Mouse (Mus musculus): Measurements from ENCODE around the gene Gm21976. TPM values are rescaled to one million over a fixed set of nuclear protein-coding genes. Genes with fewer than 3 reads are reported as not detected.

Gm21976 gene
- polyA plus RNA-seq, 1 experiment, result not detected

DNA sequence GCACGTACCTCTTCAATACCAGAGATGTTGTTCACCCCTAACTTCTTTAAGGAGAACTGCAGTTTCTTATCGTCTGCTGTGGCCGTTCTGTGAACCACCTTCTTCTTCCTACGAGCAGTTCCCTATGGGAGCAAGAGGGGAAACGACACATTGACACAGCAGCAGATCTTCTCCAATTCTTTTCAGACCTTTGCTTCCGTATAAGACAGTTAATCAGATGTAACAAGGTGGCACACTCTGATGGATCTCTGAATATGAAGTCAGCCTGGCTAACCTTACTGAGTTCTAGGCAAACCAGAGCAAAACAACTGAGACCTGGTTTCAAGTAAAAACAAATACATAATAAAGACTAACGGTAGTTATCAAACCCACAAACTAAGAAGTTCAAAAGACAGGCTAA lies 33.9 kb downstream of the Gm21976 start:
- Histone ChIP-seq H3K27ac (ENCODE audit: insufficient read depth, low read depth, low read length) (no peak overlapping the region), H3K4me1 (ENCODE audit: control insufficient read depth, insufficient read depth, insufficient read length, low read length) (peaks cover 3% of the 10 kb centered on the region; the same call in 1 of the 2 replicates), H3K4me3 (ENCODE audit: low read depth, low read length) (no peak overlapping the region), H3K36me3 (ENCODE audit: control insufficient read depth, insufficient read depth, low read length) (peaks cover 44% of the 10 kb centered on the region), H3K27me3 (ENCODE audit: control insufficient read depth, insufficient read depth, low read length) (no peaks in the 10 kb centered on the region)
- no peak for TF ChIP-seq POLR2A (IDR thresholded peaks at IDR 0.05; ENCODE audit: low read depth, low read length)
- TF ChIP-seq CTCF (IDR thresholded peaks at IDR 0.05; ENCODE audit: extremely low read depth, insufficient read length, insufficient replicate concordance, low read depth, low read length), result no peak
- WGBS, result 57% methylated on average over 7 of the region's 7 CpGs

GRCm38 (mm10) chr13:98315124-98315523 lies 35.4 kb downstream of the Gm21976 start:
- Histone ChIP-seq H3K4me3 (ENCODE audit: low read depth, low read length) (no peak overlapping the region), H3K4me1 (ENCODE audit: control insufficient read depth, insufficient read depth, insufficient read length, low read length) (peaks cover 3% of the 10 kb centered on the region; the same call in 1 of the 2 replicates), H3K27me3 (ENCODE audit: control insufficient read depth, insufficient read depth, low read length) (no peaks in the 10 kb centered on the region), H3K36me3 (ENCODE audit: control insufficient read depth, insufficient read depth, low read length) (peaks cover 34% of the 10 kb centered on the region), H3K27ac (ENCODE audit: insufficient read depth, low read depth, low read length) (no peak overlapping the region)
- no peak for TF ChIP-seq CTCF (IDR thresholded peaks at IDR 0.05; ENCODE audit: extremely low read depth, insufficient read length, insufficient replicate concordance, low read depth, low read length)
- no peak for TF ChIP-seq POLR2A (IDR thresholded peaks at IDR 0.05; ENCODE audit: low read depth, low read length)
- 25% methylated on average over 4 of the region's 4 CpGs for WGBS

DNA sequence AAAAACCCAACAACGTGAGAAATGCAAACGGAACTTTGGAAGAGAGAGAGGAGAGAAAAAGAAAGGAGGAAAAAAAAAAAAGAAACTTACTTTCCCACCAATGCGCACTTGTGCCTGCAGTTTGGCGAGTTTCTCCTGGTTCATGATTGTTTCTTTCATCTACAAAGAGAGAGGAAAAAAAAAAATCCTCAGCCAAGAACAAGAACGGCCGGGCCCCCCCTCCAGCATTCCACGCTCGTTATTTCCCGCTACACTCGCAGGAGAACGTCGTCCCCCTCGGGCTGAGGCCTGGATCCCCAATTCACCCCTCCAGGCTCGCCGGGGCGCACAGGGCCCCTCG lies 36.4 kb downstream of the Gm21976 start:
- WGBS, result 1% methylated on average over 16 of the region's 17 CpGs
- H3K4me1 ChIP-seq (ENCODE audit: control insufficient read depth, insufficient read depth, insufficient read length, low read length), result peaks cover 3% of the 10 kb centered on the region; the same call in 1 of the 2 replicates

GRCm38 (mm10) chr13:98316480-98317245 lies 37.0 kb downstream of the Gm21976 start, which contains the start of gene Btf3:
TSS of gene Btf3 (minus strand) at chr13:98317006.
- Histone ChIP-seq H3K27ac (ENCODE audit: insufficient read depth, low read depth, low read length) (peak within 1 kb of the TSS; percentile 57), H3K27me3 (ENCODE audit: control insufficient read depth, insufficient read depth, low read length) (no peaks in the 10 kb centered on the region), H3K36me3 (ENCODE audit: control insufficient read depth, insufficient read depth, low read length) (peaks cover 19% of the 10 kb centered on the region), H3K4me3 (ENCODE audit: low read depth, low read length) (peak within 1 kb of the TSS; percentile 74), H3K4me1 (ENCODE audit: control insufficient read depth, insufficient read depth, insufficient read length, low read length) (peaks cover 3% of the 10 kb centered on the region; the same call in 1 of the 2 replicates)
- peak; percentile 88; the same call in 1 of the 2 replicates for TF ChIP-seq POLR2A (IDR thresholded peaks at IDR 0.05; ENCODE audit: low read depth, low read length)
- TF ChIP-seq CTCF (IDR thresholded peaks at IDR 0.05; ENCODE audit: extremely low read depth, insufficient read length, insufficient replicate concordance, low read depth, low read length), result 0 out of 2 replicates have a peak, but pooled peaks have one; percentile 3
- under 1% methylated on average over 89 of the region's 90 CpGs for WGBS

More for the DNA sequence above, 36.4 kb downstream of the Gm21976 start:
- no peaks in the 10 kb centered on the region for H3K27me3 ChIP-seq (ENCODE audit: control insufficient read depth, insufficient read depth, low read length)
- no peak overlapping the region for H3K27ac ChIP-seq (ENCODE audit: insufficient read depth, low read depth, low read length)
- TF ChIP-seq POLR2A (IDR thresholded peaks at IDR 0.05; ENCODE audit: low read depth, low read length) (no peak), CTCF (IDR thresholded peaks at IDR 0.05; ENCODE audit: extremely low read depth, insufficient read length, insufficient replicate concordance, low read depth, low read length) (no peak)
- H3K4me3 ChIP-seq (ENCODE audit: low read depth, low read length), result peak overlapping the region; percentile 74
- H3K36me3 ChIP-seq (ENCODE audit: control insufficient read depth, insufficient read depth, low read length), result peaks cover 24% of the 10 kb centered on the region

- Histone ChIP-seq H3K4me1 (ENCODE audit: control insufficient read depth, insufficient read depth, insufficient read length, low read length) (no peaks in the 10 kb centered on the region), H3K36me3 (ENCODE audit: control insufficient read depth, insufficient read depth, low read length) (peaks cover 14% of the 10 kb centered on the region), H3K27ac (ENCODE audit: insufficient read depth, low read depth, low read length) (peak overlapping the region; percentile 57), H3K4me3 (ENCODE audit: low read depth, low read length) (peak overlapping the region; percentile 74), H3K27me3 (ENCODE audit: control insufficient read depth, insufficient read depth, low read length) (no peaks in the 10 kb centered on the region)
- no peak for TF ChIP-seq CTCF (IDR thresholded peaks at IDR 0.05; ENCODE audit: extremely low read depth, insufficient read length, insufficient replicate concordance, low read depth, low read length)
- no peak for TF ChIP-seq POLR2A (IDR thresholded peaks at IDR 0.05; ENCODE audit: low read depth, low read length)
- WGBS, result under 1% methylated on average over 16 of the region's 16 CpGs
Observed at GRCm38 (mm10) chr13:98317246-98317677, 37.6 kb downstream of the Gm21976 start.

GRCm38 (mm10) chr13:98317911-98318310 lies 38.2 kb downstream of the Gm21976 start:
- 84% methylated on average over 6 of the region's 6 CpGs for WGBS
- H3K36me3 ChIP-seq (ENCODE audit: control insufficient read depth, insufficient read depth, low read length), result peaks cover 9% of the 10 kb centered on the region
- H3K4me1 ChIP-seq (ENCODE audit: control insufficient read depth, insufficient read depth, insufficient read length, low read length), result no peaks in the 10 kb centered on the region
- TF ChIP-seq POLR2A (IDR thresholded peaks at IDR 0.05; ENCODE audit: low read depth, low read length) (no peak), CTCF (IDR thresholded peaks at IDR 0.05; ENCODE audit: extremely low read depth, insufficient read length, insufficient replicate concordance, low read depth, low read length) (no peak)
- H3K27ac ChIP-seq (ENCODE audit: insufficient read depth, low read depth, low read length), result no peak overlapping the region
- H3K27me3 ChIP-seq (ENCODE audit: control insufficient read depth, insufficient read depth, low read length), result no peaks in the 10 kb centered on the region
- no peak overlapping the region for H3K4me3 ChIP-seq (ENCODE audit: low read depth, low read length)

DNA sequence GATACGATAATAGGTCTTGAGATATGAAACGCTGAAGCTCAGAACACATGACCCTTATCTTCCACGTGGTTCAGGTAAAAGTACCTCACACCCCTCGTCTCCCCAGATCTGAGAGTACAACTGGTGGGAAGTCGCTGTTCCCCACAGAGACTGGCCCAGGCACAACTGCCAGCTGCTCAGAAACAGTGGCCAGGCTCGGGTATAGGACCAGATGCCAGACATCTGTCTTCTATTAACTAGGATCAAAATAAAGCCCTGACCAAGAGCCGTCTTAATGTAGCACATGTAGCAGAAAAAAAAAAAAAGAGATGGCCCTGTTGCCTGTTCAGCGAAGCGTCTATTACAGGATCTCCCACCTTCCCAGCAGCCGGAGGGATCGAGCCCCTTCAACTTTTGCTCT lies 45.3 kb downstream of the Gm21976 start:
- Histone ChIP-seq H3K4me3 (ENCODE audit: low read depth, low read length) (no peak overlapping the region), H3K27ac (ENCODE audit: insufficient read depth, low read depth, low read length) (no peak overlapping the region), H3K4me1 (ENCODE audit: control insufficient read depth, insufficient read depth, insufficient read length, low read length) (no peaks in the 10 kb centered on the region), H3K36me3 (ENCODE audit: control insufficient read depth, insufficient read depth, low read length) (no peaks in the 10 kb centered on the region), H3K27me3 (ENCODE audit: control insufficient read depth, insufficient read depth, low read length) (no peaks in the 10 kb centered on the region)
- 86% methylated on average over 11 of the region's 11 CpGs for WGBS
- TF ChIP-seq POLR2A (IDR thresholded peaks at IDR 0.05; ENCODE audit: low read depth, low read length) (no peak), CTCF (IDR thresholded peaks at IDR 0.05; ENCODE audit: extremely low read depth, insufficient read length, insufficient replicate concordance, low read depth, low read length) (no peak)
